Mouse (Mus musculus): ENCODE data around the gene Shld1. TPM values are rescaled to one million over a fixed set of nuclear protein-coding genes. Genes with fewer than 3 reads are reported as not detected.

The Shld1 gene
- 10 to 100 TPM in 2 of 4 experiments, 1 to 10 TPM in 2; 8.9 to 12.7 (median 10.9) TPM for total RNA-seq (2022)

- DNase-seq (ENCODE audit: low spot score in 2 of 2), result peak; percentile 72 to 93
Observed at GRCm38 (mm10) chr2:132686756-132687737, at the start of gene Shld1. TSS of gene Shld1 (plus strand) at chr2:132686931.

GRCm38 (mm10) chr2:132638306-132638705, 48.4 kb upstream of the Shld1 start:
- no peak for DNase-seq (ENCODE audit: low spot score in 2 of 2)

- no peak for DNase-seq (ENCODE audit: low spot score in 2 of 2)
Observed at GRCm38 (mm10) chr2:132639337-132639736, 47.4 kb upstream of the Shld1 start.

GRCm38 (mm10) chr2:132641196-132641595, 45.5 kb upstream of the Shld1 start:
- no peak for DNase-seq (ENCODE audit: low spot score in 2 of 2)

GRCm38 (mm10) chr2:132643161-132643560, 43.6 kb upstream of the Shld1 start:
- DNase-seq (ENCODE audit: low spot score in 2 of 2), result no peak

- no peak for DNase-seq (ENCODE audit: low spot score in 2 of 2)
Observed at GRCm38 (mm10) chr2:132646856-132647745, 39.6 kb upstream of the Shld1 start.

GRCm38 (mm10) chr2:132649352-132649870, 37.3 kb upstream of the Shld1 start:
- DNase-seq (ENCODE audit: low spot score in 2 of 2), result no peak

- DNase-seq (ENCODE audit: low spot score in 2 of 2), result no peak
Observed at GRCm38 (mm10) chr2:132650546-132650945, 36.2 kb upstream of the Shld1 start.

- DNase-seq (ENCODE audit: low spot score in 2 of 2), result no peak
Observed at GRCm38 (mm10) chr2:132652476-132652875, 34.3 kb upstream of the Shld1 start.

- no peak for DNase-seq (ENCODE audit: low spot score in 2 of 2)
Observed at GRCm38 (mm10) chr2:132654834-132655495, 31.8 kb upstream of the Shld1 start.

- no peak for DNase-seq (ENCODE audit: low spot score in 2 of 2)
Observed at GRCm38 (mm10) chr2:132657186-132657585, 29.5 kb upstream of the Shld1 start.

GRCm38 (mm10) chr2:132658412-132659120, 28.2 kb upstream of the Shld1 start:
- DNase-seq (ENCODE audit: low spot score in 2 of 2), result no peak

GRCm38 (mm10) chr2:132669091-132669490, 17.6 kb upstream of the Shld1 start:
- DNase-seq (ENCODE audit: low spot score in 2 of 2), result no peak

GRCm38 (mm10) chr2:132670290-132670689, 16.4 kb upstream of the Shld1 start:
- no peak for DNase-seq (ENCODE audit: low spot score in 2 of 2)

- DNase-seq (ENCODE audit: low spot score in 2 of 2), result no peak
Observed at GRCm38 (mm10) chr2:132672121-132672520, 14.6 kb upstream of the Shld1 start.

GRCm38 (mm10) chr2:132676111-132676510, 10.6 kb upstream of the Shld1 start:
- DNase-seq (ENCODE audit: low spot score in 2 of 2), result no peak

GRCm38 (mm10) chr2:132685001-132685400, 1.7 kb upstream of the Shld1 start:
- no peak for DNase-seq (ENCODE audit: low spot score in 2 of 2)

GRCm38 (mm10) chr2:132688611-132689021, 1.9 kb downstream of the Shld1 start:
- peak; percentile 23 to 48 for DNase-seq (ENCODE audit: low spot score in 2 of 2)

- DNase-seq (ENCODE audit: low spot score in 2 of 2), result no peak
Observed at GRCm38 (mm10) chr2:132689188-132689568, 2.4 kb downstream of the Shld1 start.

- peak; percentile 34 to 61 for DNase-seq (ENCODE audit: low spot score in 2 of 2)
Observed at GRCm38 (mm10) chr2:132689569-132690231, 3.0 kb downstream of the Shld1 start.
